Mouse (Mus musculus): ENCODE data around the gene Rnase4. TPM values are rescaled to one million over a fixed set of nuclear protein-coding genes. Genes with fewer than 3 reads are reported as not detected.

Rnase4 gene
- polyA plus RNA-seq, 1 experiment from 2014 or later, result 443 TPM

DNA sequence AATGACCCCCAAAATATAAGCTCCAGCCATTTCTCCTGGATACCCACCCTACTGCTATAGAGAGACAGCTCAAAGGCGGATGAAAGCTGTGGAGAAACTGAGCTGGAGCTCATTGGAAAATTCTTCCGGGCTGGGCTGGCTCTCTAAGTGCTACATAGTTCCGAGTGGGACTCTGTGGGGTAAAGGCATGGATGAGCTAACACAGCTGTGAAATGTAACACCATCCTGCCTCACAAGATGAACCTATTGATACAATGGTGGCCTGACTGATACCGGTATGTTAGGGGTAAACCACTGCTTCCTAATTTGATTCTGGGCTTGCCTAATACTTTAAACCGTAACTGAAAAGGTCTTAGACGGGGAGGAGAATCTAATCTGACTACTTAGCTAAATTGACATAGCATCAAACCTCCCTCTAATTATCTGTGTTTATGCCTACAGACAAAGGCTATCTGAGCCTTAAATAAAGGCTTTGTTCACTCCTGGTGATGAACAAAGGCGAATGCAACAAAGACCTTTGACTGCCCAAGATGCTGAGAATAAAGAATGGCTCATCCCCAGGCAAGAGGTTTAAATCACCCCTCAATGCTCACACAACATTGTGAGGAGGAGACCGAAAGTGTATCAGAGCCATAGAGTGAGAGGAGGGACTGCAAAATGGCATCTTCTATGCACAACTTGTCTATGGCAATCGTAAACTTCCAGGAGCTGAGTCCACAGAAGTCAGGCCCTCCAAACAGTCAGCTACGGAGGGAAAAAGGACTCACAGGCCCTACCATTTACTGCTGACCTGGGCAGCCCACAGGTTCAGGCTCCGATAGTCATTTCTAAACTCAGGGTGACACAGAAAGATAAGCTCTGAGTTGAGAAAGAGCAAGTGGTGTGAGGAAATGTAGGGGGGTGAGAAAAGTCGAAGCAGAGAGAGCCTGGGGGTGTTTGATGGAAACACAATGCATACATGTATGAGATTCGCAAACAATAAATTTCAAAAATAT, 36.3 kb upstream of the Rnase4 start:
- no peak overlapping the region for H3K4me2 ChIP-seq (replicated peaks; ENCODE audit: low read depth, low read length)

DNA sequence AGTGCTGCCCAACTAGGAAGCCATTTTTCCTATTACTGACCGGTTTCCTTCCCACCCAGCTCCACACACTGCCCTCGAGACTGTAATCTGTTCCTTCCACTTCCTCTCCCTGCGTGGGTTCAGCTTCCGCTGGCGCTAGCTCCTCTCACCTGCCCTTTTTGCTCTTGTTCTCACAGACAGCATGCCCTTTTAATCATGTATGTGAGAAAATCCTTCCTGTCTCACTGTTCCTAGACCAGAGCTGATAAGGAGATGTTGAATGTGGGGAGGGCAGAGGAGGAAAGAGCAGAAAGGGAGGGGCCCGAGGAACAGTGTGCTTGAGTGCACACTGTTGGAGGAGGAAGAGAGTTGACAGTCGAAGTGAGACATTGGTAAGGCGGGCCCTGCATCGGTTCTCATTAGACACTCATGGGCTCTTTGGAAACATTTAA, 33.5 kb upstream of the Rnase4 start, which contains the start of gene Rnase12:
Gene Rnase12, minus strand, starts transcription at position 261 of the 431 bp plus-strand sequence.
- ATAC-seq (no peak), DNase-seq (ENCODE audit: low spot score) (no peak)
- Histone ChIP-seq H3K9ac (replicated peaks; ENCODE audit: low read depth) (no peak within 1 kb of the TSS), H3K27me3 (replicated peaks; ENCODE audit: insufficient read depth, low read length) (no peaks in the 10 kb centered on the region), H3K4me1 (ENCODE audit: insufficient read depth, low read depth, low read length) (no peaks in the 10 kb centered on the region), H3K4me2 (replicated peaks; ENCODE audit: low read depth, low read length) (no peak within 1 kb of the TSS; the same call in 1 of the 2 replicates), H3K27ac (ENCODE audit: low read length) (no peak within 1 kb of the TSS), H3K4me3 (ENCODE audit: low read depth, low read length) (no peak within 1 kb of the TSS), H3K9me3 (ENCODE audit: low read length) (no peaks in the 10 kb centered on the region), H3K36me3 (ENCODE audit: insufficient read depth, low read length) (no peaks in the 10 kb centered on the region)
- TF ChIP-seq EP300 (IDR thresholded peaks at IDR 0.05) (no peak), CTCF (IDR thresholded peaks at IDR 0.05) (no peak)
- 30% methylated on average over 9 of the region's 9 CpGs for WGBS

More for the DNA sequence above, 36.3 kb upstream of the Rnase4 start:
- Histone ChIP-seq H3K36me3 (ENCODE audit: insufficient read depth, low read length) (no peaks in the 10 kb centered on the region), H3K9ac (replicated peaks; ENCODE audit: low read depth) (no peak overlapping the region), H3K27me3 (replicated peaks; ENCODE audit: insufficient read depth, low read length) (no peaks in the 10 kb centered on the region), H3K9me3 (ENCODE audit: low read length) (no peaks in the 10 kb centered on the region), H3K4me3 (ENCODE audit: low read depth, low read length) (no peak overlapping the region), H3K27ac (ENCODE audit: low read length) (no peak overlapping the region), H3K4me1 (ENCODE audit: insufficient read depth, low read depth, low read length) (no peaks in the 10 kb centered on the region)
- ATAC-seq, result no peak
- 69% methylated on average over 13 of the region's 13 CpGs for WGBS
- DNase-seq (ENCODE audit: low spot score), result no peak
- TF ChIP-seq CTCF (IDR thresholded peaks at IDR 0.05) (no peak), EP300 (IDR thresholded peaks at IDR 0.05) (no peak)

DNA sequence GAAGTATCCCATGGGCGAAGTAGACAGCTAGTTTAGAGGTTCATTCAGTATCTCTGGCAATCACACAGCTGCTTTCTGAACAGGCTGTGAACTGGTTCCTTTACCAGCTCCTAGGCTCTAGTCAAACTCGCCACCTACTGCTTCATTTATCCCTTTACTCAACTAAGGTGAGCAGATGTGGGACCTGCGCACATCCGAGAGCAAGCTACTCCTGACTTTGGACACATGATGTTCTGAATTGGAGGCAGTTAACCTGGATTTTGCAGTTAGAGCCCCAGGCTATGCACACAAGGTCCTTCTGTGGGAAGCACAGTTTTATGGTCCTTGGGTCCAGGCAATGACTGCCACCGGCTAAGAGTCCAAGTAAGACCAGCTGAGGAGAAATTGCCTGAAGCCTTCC, 30.1 kb upstream of the Rnase4 start:
- H3K27me3 ChIP-seq (replicated peaks; ENCODE audit: insufficient read depth, low read length), result no peaks in the 10 kb centered on the region
- H3K9me3 ChIP-seq (ENCODE audit: low read length), result no peaks in the 10 kb centered on the region
- no peak overlapping the region for H3K4me2 ChIP-seq (replicated peaks; ENCODE audit: low read depth, low read length)
- no peaks in the 10 kb centered on the region for H3K36me3 ChIP-seq (ENCODE audit: insufficient read depth, low read length)
- ATAC-seq, result no peak
- DNase-seq (ENCODE audit: low spot score), result no peak
- H3K4me1 ChIP-seq (ENCODE audit: insufficient read depth, low read depth, low read length), result peaks cover 3% of the 10 kb centered on the region; the same call in 1 of the 2 replicates
- no peak overlapping the region for H3K4me3 ChIP-seq (ENCODE audit: low read depth, low read length)
- H3K9ac ChIP-seq (replicated peaks; ENCODE audit: low read depth), result no peak overlapping the region
- TF ChIP-seq CTCF (IDR thresholded peaks at IDR 0.05) (no peak), EP300 (IDR thresholded peaks at IDR 0.05) (no peak)
- no peak overlapping the region for H3K27ac ChIP-seq (ENCODE audit: low read length)
- WGBS, result 94% methylated on average over 5 of the region's 5 CpGs

GRCm38 (mm10) chr14:51068956-51069355, 21.9 kb upstream of the Rnase4 start:
- no peak for ATAC-seq
- no peak overlapping the region for H3K4me2 ChIP-seq (replicated peaks; ENCODE audit: low read depth, low read length)
- DNase-seq (ENCODE audit: low spot score), result no peak
- H3K4me3 ChIP-seq (ENCODE audit: low read depth, low read length), result no peak overlapping the region
- no peak for TF ChIP-seq CTCF (IDR thresholded peaks at IDR 0.05)
- no peak for TF ChIP-seq EP300 (IDR thresholded peaks at IDR 0.05)
- H3K9ac ChIP-seq (replicated peaks; ENCODE audit: low read depth), result no peak overlapping the region
- H3K27me3 ChIP-seq (replicated peaks; ENCODE audit: insufficient read depth, low read length), result no peaks in the 10 kb centered on the region
- no peak overlapping the region for H3K27ac ChIP-seq (ENCODE audit: low read length)
- 56% methylated on average over 5 of the region's 5 CpGs for whole genome bisulfite sequencing
- no peaks in the 10 kb centered on the region for H3K36me3 ChIP-seq (ENCODE audit: insufficient read depth, low read length)
- no peaks in the 10 kb centered on the region for H3K4me1 ChIP-seq (ENCODE audit: insufficient read depth, low read depth, low read length)
- no peaks in the 10 kb centered on the region for H3K9me3 ChIP-seq (ENCODE audit: low read length)

- H3K4me1 ChIP-seq (ENCODE audit: insufficient read depth, low read depth, low read length), result no peaks in the 10 kb centered on the region
- no peaks in the 10 kb centered on the region for H3K9me3 ChIP-seq (ENCODE audit: low read length)
- ATAC-seq (no peak), DNase-seq (ENCODE audit: low spot score) (peak; percentile 68)
- TF ChIP-seq EP300 (IDR thresholded peaks at IDR 0.05) (no peak), CTCF (IDR thresholded peaks at IDR 0.05) (peak; percentile 56)
- no peaks in the 10 kb centered on the region for H3K36me3 ChIP-seq (ENCODE audit: insufficient read depth, low read length)
- no peak overlapping the region for H3K27ac ChIP-seq (ENCODE audit: low read length)
- no peak overlapping the region for H3K4me3 ChIP-seq (ENCODE audit: low read depth, low read length)
- no peak overlapping the region for H3K4me2 ChIP-seq (replicated peaks; ENCODE audit: low read depth, low read length)
- no peak overlapping the region for H3K9ac ChIP-seq (replicated peaks; ENCODE audit: low read depth)
- no peaks in the 10 kb centered on the region for H3K27me3 ChIP-seq (replicated peaks; ENCODE audit: insufficient read depth, low read length)
- 87% methylated on average over 2 of the region's 2 CpGs for WGBS
Measured at GRCm38 (mm10) chr14:51069617-51070016, 21.3 kb upstream of the Rnase4 start.

GRCm38 (mm10) chr14:51074335-51074734, 16.5 kb upstream of the Rnase4 start, which contains the start of gene Olfr750:
Gene Olfr750, minus strand, starts transcription at chr14:51074435.
- DNase-seq (ENCODE audit: low spot score) (no peak), ATAC-seq (no peak)
- Histone ChIP-seq H3K9me3 (ENCODE audit: low read length) (no peaks in the 10 kb centered on the region), H3K4me2 (replicated peaks; ENCODE audit: low read depth, low read length) (no peak within 1 kb of the TSS), H3K27ac (ENCODE audit: low read length) (no peak within 1 kb of the TSS), H3K9ac (replicated peaks; ENCODE audit: low read depth) (no peak within 1 kb of the TSS), H3K36me3 (ENCODE audit: insufficient read depth, low read length) (no peaks in the 10 kb centered on the region), H3K4me1 (ENCODE audit: insufficient read depth, low read depth, low read length) (no peaks in the 10 kb centered on the region), H3K4me3 (ENCODE audit: low read depth, low read length) (no peak within 1 kb of the TSS), H3K27me3 (replicated peaks; ENCODE audit: insufficient read depth, low read length) (no peaks in the 10 kb centered on the region)
- no peak for TF ChIP-seq CTCF (IDR thresholded peaks at IDR 0.05)
- no peak for TF ChIP-seq EP300 (IDR thresholded peaks at IDR 0.05)
- 83% methylated on average over 3 of the region's 3 CpGs for WGBS
